Mouse (Mus musculus) spleen, embryonic (tissue): ENCODE results near the gene Fabp6.

Source experiments
- CTCF ChIA-PET: fragments of 350-600 bp; sonication (Branson Sonifier 250); formaldehyde crosslinking; loops from one replicate; lab custom pipeline; 2022; lab: Charles Lee

The Fabp6 gene

DNA sequence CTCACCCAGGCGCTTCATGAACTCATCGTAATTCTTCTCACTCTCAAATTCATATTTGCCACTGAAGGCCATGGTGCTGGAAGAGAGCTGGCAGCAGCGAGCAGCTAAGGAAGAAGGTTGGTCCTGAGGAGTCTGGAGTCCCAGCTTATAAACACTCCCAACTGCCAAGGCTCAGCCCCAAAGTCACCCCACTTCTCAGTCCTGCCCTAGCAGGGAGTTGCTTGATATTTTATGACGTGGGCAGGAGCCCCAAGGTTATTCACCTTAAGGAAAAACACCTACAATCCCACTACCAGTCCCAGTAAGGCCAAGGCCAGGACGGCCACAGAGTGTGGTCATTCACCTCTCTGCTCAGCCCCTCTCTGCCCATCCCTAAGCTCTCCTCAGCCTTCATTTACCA lies at the start of gene Fabp6:
TSS of gene Fabp6 (minus strand) at position 101 of the 400 bp plus-strand sequence.
- CTCF ChIA-PET: no interaction called here

DNA sequence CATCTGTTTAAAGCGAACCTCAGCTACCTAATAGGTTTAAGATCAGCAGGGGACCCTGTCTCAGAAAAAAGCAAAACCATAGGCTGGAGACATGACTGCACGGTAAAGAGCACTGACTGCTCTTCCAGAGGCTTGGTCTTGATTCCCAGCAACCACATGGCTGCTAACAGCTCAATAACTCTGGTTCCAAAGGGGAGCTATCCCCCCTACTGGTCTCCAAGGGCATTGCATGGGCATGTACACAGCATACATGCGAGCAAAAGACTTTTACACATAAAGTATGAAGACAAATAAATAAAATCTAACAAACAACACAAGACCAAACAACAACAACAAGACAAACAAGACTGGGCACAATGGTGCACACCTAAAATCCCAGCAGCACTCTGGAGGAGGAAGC lies 43.9 kb upstream of the Fabp6 start:
- CTCF ChIA-PET: interaction anchor here (0.7 kb wide), 1 partner anchor 180 kb away, joined by 3 read pairs; no protein-coding TSS in a partner anchor

DNA sequence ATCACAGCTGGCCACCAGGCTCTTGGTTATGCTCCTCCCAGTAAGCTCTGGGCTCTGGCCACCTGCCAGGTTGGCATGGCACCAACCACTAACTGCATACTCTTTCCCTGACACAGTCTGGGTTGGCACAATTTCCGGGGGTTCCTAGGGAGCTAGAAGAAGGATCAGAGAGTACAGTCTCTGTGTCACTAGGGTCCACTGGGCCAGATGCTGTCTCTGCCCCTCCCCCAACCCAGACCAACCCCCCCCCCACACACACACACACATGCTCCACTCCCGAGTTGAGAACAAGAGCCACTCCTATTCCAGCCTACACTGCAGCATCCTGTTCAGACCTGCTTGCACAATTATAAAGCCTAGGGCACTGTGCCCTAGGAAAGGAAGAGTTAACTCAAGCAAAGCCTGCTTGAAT lies 41.8 kb upstream of the Fabp6 start:
- CTCF ChIA-PET: interaction anchor here (0.6 kb wide), 1 partner anchor 271 kb away, joined by 4 read pairs; no protein-coding TSS in a partner anchor

DNA sequence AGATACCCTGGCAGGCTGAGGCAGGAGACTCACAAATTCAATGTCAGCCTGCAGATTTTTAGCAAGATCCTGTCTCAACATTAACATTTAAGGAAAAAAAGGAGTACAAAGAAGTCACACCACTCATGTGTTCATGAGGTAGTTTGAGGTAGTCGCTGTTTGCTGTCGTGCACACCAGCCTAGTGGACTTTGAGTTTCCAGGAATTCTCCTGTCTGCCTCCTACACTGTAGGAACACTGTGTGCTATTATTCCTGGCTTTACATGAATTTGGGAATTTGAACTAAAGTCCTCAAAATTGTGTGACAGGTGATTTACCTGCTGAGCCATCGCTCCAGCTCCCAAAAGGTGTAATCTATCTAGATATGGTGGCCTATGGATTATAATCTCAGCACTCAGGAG lies 37.1 kb upstream of the Fabp6 start:
- CTCF ChIA-PET: no interaction called here

DNA sequence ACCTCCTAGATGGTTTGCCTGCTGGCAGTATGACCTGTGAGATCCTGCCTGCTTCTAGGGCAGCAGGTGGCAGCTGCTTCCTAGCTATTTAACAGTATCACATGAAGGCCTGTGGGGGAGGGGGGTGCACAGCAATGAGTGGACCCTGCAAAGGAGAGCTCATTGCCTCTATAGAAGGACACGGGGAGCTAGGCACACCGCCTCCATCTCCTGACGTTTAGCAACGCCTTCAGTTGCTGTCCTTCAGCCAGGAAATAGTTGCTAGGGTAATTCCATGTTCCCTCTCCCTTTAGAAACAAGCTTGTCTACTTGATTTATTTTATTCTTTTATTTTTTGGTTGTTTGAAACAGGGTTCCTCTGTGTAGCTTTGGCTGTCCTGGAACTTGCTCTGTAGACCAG lies 35.4 kb upstream of the Fabp6 start:
- CTCF ChIA-PET: no interaction called here

DNA sequence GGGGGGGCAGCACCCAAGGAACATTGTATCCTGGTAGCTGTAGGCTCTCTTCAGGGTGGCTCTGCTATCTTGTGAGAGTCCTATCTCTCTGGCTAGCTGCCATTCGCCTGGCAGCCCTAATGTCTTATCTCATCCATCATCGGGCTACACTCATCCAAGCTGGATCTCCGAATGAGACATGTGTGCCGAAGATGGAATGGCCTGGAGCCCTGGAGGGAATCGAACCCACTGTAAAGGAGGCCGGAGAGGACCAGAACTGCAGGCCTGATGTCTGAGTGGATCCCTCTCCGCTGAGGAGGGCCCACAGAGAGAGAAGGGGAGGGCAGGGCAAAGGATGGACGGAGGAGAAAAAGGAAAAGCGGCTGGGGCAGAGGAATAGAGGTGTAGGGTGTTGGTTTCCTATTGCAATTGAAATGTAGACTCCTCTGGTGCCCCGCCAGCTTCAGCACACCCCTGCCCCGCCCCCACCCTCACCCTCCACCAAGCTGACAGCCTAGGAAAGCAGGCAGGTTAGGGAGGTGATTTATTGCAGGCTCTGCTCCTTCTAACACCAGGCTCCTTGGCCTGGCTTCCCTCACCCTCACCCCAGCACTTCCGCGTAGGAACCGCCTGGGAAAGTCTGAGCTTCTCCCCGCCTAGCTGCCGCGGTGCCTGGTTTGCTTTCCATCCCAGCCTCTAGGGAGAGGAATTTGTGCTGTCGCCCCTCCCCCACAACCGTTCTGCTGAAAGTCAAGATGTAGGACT lies 32.5 kb upstream of the Fabp6 start:
- CTCF ChIA-PET: no interaction called here

DNA sequence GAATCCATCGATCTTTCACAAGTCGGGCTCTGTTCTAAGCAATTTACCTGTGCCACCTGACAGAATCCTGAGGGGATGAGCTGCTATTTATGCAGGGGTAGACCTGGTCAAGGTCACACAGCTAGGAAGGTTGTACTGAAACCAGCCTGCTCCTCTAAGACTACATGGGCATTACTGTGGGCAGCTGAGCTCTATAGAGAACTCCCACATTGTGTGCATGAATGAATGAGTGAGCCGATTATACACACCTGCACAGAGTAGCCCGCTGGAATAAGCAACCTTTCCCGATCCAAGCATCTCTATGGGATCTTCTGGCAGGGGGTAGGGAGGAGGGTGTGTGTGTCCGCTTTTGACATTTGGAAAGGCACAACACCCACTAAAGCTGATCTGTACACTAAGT lies 31.8 kb upstream of the Fabp6 start:
- CTCF ChIA-PET: no interaction called here

DNA sequence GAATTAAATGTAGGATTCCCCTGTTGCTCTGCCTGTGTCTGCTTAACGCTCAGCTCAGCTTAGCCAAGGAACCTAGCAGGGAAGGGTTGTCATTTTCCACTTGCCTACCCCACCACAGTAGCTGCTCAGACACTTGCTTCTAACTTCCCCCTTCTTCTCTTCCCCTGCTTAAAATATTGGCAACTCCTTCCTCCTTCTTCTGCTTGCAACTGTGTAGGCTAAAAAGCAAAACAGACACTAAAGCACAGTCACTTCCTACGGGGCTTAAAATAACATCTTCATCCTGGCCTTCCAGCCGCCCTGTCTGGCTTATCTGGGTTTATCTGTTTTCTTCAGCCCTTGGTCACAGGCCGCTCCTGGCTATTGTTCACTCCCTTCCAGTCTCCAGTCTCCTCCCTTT lies 31.2 kb upstream of the Fabp6 start:
- CTCF ChIA-PET: no interaction called here

DNA sequence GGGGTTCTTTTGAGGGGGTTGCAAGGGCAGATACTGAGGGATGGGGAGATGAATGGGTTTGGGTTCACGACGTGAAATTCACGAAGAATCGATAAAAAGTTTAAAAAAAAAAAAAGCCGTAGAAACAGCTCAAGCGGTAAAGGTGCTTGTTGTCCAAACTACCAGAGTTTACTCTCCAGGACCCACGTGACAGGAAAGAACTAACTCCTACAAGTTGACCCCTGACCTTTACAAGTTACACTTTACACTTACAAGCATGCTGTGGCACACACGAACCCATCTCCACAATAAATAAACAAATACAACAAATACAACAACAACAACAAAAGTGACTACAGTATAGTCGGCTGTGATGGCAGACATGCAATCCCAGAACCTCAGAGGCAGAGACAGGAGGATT lies 30.3 kb upstream of the Fabp6 start:
- CTCF ChIA-PET: no interaction called here

DNA sequence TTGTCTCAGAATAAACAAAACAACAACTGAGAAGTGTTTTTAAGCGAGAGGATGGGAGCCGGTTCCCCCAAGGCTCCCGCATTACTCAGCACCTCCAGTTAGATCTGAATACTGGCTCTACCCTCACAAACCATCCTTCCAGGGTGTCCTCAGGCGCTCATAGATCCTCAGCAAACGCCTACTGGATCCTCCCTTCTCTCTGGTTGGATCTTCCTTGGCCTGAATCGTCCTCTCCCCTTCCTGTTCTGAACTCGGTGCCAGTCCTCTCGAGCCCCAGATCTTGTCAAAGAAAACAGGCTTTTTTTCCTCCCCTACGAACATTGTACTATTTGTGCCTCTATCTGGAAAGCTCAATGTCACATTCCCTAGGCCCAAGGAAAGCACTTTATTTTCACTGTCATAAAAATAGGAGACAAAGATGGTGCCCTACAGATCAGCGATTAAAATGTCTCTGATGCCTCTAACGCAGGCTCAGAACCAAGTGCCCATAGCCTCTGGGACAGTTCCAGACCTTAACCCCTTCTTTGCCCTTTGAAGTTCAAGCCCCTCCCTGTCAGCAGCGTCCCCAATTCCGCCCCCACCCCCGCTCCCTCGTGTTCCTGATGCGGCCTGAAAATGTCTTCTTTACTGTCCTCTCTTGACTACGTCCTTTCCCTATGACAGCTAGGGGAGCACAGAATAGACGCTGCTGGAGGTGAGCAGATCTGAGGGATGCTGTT lies 25.7 kb upstream of the Fabp6 start:
- CTCF ChIA-PET: no interaction called here

DNA sequence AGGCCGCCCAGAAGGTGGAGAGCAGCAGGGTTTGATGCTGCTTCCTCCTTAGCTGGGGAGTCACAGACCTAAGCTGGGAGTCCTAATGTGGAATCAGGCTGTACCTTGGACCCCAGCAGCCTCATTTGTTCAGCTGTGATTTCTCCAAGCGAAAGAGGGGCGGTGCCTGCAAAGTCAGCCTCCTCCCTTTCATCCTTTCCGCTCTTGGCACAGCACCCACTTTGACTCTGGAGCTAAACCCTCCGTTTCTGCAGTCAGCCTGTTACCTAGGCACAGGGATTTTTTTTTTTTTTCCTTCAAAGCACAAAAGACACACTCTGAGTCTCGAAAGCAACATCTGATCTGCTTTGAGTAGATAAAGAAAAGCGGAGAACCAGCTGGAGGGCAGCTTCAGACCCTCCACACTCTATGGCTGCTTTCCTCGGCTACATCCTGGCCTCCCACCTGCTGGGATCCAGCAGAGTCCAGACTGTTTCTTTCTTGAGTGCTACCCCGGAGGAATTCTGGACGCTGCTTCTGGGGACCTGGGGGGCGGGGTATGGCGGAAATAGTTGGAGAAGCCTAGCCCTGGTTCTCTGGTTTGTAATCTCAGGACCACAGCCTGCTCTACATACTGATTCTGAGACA lies 25.1 kb upstream of the Fabp6 start:
- CTCF ChIA-PET: no interaction called here

DNA sequence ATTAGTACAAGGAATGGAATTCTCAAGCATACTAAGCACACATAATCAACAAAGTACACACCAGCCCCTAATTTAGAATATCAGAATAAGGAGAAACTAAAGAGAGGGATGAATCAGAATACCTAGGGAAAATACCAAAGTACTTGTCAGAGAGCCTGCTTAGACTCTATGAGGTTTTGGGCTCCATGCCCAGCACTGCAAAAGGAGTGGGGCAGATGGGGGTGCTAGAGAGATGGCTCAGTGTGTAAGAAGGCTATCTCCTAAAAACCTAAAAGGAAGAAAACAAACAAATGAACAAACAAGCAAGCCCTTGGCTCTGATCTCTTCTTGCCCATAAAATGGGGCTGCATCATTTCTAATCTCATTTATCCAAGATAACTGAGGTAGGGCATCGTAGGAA lies 23.0 kb upstream of the Fabp6 start:
- CTCF ChIA-PET: no interaction called here

DNA sequence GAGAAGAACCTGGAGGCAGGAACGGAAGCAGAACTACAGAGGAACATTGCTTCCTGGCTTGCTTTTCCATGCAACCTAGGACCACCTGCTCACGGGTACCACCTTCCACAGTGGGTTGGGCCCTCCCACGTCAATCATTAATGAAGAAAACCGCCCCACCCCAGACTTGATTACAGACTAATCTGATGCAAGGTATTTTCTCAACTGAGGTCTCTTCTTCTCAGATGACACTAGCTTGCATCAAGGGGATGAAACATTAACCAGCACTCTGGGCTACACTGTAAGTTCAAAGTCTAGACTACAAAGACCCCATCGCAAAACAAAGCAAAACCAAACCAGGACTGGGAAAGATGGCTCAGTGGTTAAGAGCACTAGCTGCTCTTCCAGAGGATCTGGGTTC lies 20.4 kb upstream of the Fabp6 start:
- CTCF ChIA-PET: interaction anchor here (0.6 kb wide), 1 partner anchor 18 kb away, joined by 5 read pairs; no protein-coding TSS in a partner anchor

DNA sequence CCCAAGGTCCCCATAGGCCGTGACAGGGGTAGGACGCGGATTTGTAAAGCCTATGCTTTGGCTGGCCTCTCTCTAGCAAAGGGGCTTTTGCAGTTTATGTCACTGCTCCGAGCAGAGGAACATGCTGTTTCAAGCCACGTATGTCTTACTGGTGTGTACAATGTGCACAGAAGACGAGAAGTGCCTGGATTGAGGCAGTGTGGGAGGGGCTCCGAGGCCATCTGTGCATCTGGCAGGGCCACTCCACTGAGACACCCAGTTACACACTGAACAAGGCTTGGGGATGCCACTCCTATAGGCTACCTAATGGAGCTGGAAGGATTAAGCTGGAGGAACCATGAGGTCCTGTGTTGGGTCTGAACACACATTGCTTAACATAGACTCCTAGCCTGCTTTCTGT lies 17.1 kb upstream of the Fabp6 start:
- CTCF ChIA-PET: no interaction called here

DNA sequence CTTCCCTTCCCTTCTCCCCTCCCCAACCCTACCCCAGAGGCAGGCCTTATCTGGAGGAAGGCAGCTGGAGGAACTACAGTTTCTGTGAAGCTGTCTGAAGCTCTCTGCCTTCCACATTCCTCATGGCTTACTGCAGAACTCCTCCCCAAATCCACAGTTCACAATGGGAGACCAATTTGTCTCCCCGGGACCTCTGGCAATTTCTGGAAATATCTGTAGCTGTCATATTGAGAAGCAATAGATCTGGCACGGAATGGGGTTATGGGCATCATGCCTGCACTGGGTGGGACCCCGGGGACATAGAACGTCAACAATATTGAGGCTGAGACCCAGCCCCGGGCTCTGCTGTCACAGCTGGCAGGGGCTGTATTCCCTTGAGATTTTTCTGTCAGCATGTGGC lies 16.6 kb upstream of the Fabp6 start:
- CTCF ChIA-PET: no interaction called here

DNA sequence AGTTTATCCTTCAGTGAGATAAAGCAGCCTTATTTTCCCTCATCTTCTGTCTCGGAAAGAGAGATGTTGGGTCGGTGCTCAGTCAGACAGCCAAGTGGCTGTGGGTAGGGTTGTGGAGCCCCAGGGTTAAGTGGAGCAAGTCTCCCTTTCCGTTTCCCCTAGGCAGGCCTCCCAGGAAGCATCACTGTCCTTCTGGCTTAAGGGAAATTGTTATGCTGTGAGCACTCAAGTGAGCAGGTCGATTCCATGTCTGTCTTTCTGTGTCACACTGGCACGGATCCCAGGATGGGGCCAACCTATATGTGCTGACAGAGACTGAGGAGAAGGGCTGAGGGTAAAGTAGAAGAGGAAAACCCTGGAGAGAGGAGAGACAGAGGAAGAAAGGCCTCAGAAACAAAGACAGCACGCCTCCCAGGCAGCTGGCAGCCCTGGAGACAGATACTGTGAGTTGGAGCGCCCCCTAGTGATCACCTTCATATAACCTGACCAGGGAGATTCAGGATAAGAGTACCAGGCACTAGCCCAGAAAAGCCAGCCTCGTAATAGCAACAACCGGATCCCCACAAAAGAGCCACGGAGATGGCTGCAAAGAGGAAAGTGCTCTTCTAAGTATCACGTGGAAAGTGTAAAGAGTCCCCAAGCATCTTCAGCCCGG lies 11.6 kb upstream of the Fabp6 start:
- CTCF ChIA-PET: no interaction called here

DNA sequence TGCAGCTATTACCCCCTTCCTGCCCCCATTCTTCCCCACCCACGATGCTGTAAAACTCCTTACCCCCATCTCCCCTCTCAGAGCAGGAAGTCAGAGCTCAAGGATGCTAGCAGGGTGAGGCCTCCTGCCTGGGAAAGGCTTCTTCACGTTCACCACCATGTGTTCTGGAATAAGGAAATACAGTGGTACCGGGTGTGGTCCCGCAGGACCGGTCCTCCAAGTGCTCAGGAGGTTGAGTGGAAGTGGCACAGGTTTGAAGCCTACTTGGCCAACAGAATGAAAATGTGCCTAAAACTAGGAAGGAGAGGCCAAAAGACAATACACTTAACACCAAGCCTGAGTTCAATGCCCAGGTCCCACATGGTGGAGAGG lies 9.3 kb upstream of the Fabp6 start:
- CTCF ChIA-PET: interaction anchor here (0.6 kb wide), 1 partner anchor 1540 kb away, joined by 5 read pairs; no protein-coding TSS in a partner anchor

DNA sequence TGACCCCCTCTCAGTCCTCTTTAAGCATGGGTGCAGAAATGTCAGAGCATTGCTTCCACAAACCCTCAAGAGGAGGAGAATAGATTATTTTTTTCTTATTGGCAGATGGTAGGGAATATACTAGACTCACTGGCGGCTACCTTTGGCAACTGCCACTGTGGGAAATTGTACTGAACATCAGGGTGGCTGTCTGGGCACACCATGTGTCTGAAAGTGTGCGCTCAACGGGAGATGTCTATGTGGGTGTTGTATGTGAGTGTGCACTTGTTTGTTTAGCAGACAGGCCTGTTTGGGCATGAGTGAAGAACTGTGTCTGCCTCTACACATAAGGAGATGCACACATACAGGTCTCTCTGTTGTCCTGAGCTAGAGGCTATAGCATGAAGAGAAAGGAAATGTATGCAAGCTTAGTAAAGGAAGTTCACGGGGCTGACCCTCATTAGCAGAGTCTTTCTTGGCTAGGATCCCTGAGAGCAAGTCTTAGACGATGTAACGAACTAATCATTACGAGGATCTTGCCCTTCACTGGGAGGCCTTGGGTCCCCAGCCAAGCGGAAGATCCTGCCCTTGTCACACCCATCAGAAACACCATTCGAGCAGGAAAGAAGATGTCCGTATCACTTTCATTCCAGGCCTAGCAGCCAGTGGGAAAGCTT lies 8.8 kb upstream of the Fabp6 start:
- CTCF ChIA-PET: interaction anchor here (0.6 kb wide), 1 partner anchor 1540 kb away, joined by 5 read pairs; no protein-coding TSS in a partner anchor

DNA sequence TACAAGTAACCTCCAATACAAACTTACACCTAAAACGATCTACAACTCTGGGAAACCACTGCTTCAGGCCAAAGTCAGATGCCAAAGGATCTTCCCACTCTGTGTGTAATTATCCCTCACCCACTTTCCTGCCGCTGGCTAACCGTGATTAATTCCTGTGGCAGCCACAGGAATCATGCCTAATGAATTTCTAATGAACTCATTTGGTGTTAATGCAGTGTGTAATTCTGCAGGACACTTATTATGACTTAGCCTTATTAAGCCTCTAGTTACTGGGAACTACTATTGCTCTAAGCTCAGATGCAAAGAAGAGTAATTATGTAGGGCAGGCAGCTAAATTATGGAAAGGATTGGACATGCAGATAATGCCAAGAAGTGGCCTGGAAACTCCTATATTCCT lies 7.1 kb upstream of the Fabp6 start:
- CTCF ChIA-PET: no interaction called here

DNA sequence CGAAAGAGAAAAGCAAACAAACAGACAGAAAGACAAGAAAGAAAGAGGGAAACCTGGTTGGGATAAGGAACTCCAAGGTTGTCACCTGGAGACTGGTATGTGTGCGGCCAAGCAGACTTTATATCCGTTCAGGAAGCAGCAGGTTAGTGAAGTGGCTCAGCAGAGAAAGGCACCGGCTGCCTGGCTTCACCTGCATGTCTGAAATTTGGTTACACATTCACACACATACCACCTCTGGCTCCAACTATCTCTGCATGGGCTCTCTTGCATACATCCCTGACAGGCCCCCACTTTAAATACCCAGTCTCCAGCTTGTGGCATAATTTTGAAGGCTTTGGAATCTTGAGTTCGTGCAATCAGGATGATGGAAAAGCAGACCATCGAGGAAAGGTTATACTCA lies 4.5 kb upstream of the Fabp6 start:
- CTCF ChIA-PET: no interaction called here

DNA sequence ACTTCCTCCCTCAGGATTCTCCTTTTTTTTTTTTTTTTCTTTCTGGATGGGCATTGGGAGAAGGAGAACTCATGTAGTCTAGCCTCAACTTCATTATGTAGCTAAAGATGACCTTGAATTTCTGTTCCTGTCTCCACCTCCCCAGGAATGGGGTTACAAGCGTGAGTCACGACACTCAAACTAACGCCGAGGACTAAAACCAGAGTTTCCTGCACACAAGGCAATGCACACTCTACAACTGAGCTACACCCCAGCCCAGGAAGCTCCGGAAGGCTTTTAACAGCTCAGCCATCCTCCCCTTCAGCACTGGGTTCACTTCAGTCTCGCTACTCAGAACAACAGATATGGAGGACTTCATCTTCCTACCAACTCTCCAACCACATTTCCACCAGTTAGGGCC lies 3.6 kb upstream of the Fabp6 start:
- CTCF ChIA-PET: no interaction called here
